Comparison of ENCODE assay signal across 7 mouse cellular contexts in the genomic region with DNA sequence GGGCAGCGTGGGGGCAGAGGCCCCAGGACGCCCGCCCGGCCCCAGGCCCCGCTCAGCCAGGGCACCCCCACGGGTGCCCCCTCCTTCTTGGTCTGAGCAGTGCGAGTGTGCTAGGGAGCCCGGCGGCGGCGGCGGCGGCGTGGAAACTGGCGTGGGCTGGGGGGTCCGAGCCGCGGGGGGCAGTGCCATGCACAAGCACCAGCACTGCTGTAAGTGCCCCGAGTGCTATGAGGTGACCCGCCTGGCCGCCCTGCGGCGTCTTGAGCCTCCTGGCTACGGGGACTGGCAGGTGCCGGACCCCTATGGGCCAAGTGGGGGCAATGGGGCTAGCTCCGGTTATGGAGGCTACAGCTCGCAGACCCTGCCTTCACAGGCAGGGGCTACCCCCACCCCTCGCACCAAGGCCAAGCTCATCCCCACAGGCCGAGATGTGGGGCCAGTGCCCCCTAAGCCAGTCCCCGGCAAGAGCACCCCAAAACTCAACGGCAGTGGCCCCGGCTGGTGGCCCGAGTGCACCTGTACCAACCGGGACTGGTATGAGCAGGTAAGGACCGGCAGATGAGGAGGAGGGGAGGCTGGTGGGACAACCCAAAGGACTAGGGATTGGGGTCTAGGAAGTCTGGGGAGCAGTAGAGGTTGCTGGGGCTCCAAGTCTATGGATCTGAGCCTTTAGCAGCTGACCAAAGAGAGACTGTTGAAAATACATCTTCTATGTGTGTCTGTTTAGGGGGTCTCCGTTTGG. TPM values are rescaled to one million over a fixed set of nuclear protein-coding genes. Genes with fewer than 3 reads are reported as not detected.
DNase-seq lines count a peak whose midpoint lies in the region; ATAC-seq and TF ChIP-seq lines count a peak whose summit lies in the region.

No protein-coding gene starts in this region.

- no peak overlapping the region for H3K27ac ChIP-seq in lung, embryonic 16.5 days (ENCODE audit: low read length)
- H3K27ac ChIP-seq in embryonic facial prominence, embryonic 15.5 days (replicated peaks): no peak overlapping the region
- no peak overlapping the region for H3K27ac ChIP-seq in intestine, embryonic 15.5 days
- H3K27ac ChIP-seq in olfactory bulb, adult 2 months (ENCODE audit: insufficient read depth, low read depth, low read length): peak overlapping the region; percentile 35

- H3K36me3 ChIP-seq in lung, embryonic 16.5 days (ENCODE audit: control insufficient read depth, insufficient read depth, low read length): no peaks in the 10 kb centered on the region
- H3K36me3 ChIP-seq in embryonic facial prominence, embryonic 15.5 days: no peaks in the 10 kb centered on the region
- H3K36me3 ChIP-seq in intestine, embryonic 15.5 days: no peaks in the 10 kb centered on the region

- ATAC-seq in lung, embryonic 16.5 days (ENCODE audit: low read depth): no peak
- ATAC-seq in embryonic facial prominence, embryonic 15.5 days (ENCODE audit: insufficient number of reproducible peaks, low FRiP score, low TSS enrichment, low read depth): peak; percentile 11; the same call in 1 of the 2 replicates
- ATAC-seq in intestine, embryonic 15.5 days: peak; percentile 45; the same call in 1 of the 2 replicates

- peak overlapping the region; percentile 69 for H3K4me2 ChIP-seq in lung, embryonic 16.5 days (ENCODE audit: low read depth, low read length)
- peak overlapping the region; percentile 83 for H3K4me2 ChIP-seq in embryonic facial prominence, embryonic 15.5 days (replicated peaks)
- peak overlapping the region; percentile 77 for H3K4me2 ChIP-seq in intestine, embryonic 15.5 days (replicated peaks)

- TF ChIP-seq POLR2A in olfactory bulb, adult 2 months (IDR thresholded peaks at IDR 0.05; ENCODE audit: insufficient read depth, low read depth, low read length): no peak

- no peak for DNase-seq in lung, postnatal 4 days
- no peak for DNase-seq in spleen, postnatal 10 days (ENCODE audit: low spot score in 2 of 2)
- DNase-seq in layer of hippocampus, adult 9-11 months: no peak

- peaks cover 2% of the 10 kb centered on the region for H3K27me3 ChIP-seq in lung, embryonic 16.5 days (ENCODE audit: control insufficient read depth, insufficient read depth, low read depth, low read length)
- peaks cover 14% of the 10 kb centered on the region for H3K27me3 ChIP-seq in embryonic facial prominence, embryonic 15.5 days
- peaks cover 11% of the 10 kb centered on the region for H3K27me3 ChIP-seq in intestine, embryonic 15.5 days (replicated peaks)

- H3K9ac ChIP-seq in lung, embryonic 16.5 days (ENCODE audit: low read length): no peak overlapping the region
- H3K9ac ChIP-seq in embryonic facial prominence, embryonic 15.5 days: no peak overlapping the region
- H3K9ac ChIP-seq in intestine, embryonic 15.5 days: 0 out of 2 replicates have a peak overlapping the region, but pooled peaks have one; percentile 13

- H3K9me3 ChIP-seq in lung, embryonic 16.5 days (ENCODE audit: control insufficient read depth, low read length): no peaks in the 10 kb centered on the region
- no peaks in the 10 kb centered on the region for H3K9me3 ChIP-seq in embryonic facial prominence, embryonic 15.5 days (replicated peaks)
- H3K9me3 ChIP-seq in intestine, embryonic 15.5 days: no peaks in the 10 kb centered on the region

- no peaks in the 10 kb centered on the region; the same call in 1 of the 2 replicates for H3K4me1 ChIP-seq in lung, embryonic 16.5 days (replicated peaks; ENCODE audit: control insufficient read depth, insufficient read depth, low read length)
- 0 out of 2 replicates have a peak, but pooled peaks cover 7% of the 10 kb centered on the region for H3K4me1 ChIP-seq in embryonic facial prominence, embryonic 15.5 days
- H3K4me1 ChIP-seq in intestine, embryonic 15.5 days (replicated peaks): peaks cover 7% of the 10 kb centered on the region; the same call in 1 of the 2 replicates
- H3K4me1 ChIP-seq in olfactory bulb, adult 2 months (ENCODE audit: control insufficient read depth, insufficient read depth, low read length): peaks cover 10% of the 10 kb centered on the region; the same call in 1 of the 2 replicates

- no peak for TF ChIP-seq CTCF in olfactory bulb, adult 2 months (IDR thresholded peaks at IDR 0.05; ENCODE audit: insufficient read depth, low read depth, low read length)

- H3K4me3 ChIP-seq in lung, embryonic 16.5 days (ENCODE audit: low read length): peak overlapping the region; percentile 46
- H3K4me3 ChIP-seq in embryonic facial prominence, embryonic 15.5 days (replicated peaks): peak overlapping the region; percentile 44
- H3K4me3 ChIP-seq in intestine, embryonic 15.5 days (replicated peaks): peak overlapping the region; percentile 38
- H3K4me3 ChIP-seq in olfactory bulb, adult 2 months (ENCODE audit: insufficient read depth, low read depth, low read length): peak overlapping the region; percentile 88

- WGBS in lung, embryonic 16.5 days: 27% methylated on average over 22 of the region's 36 CpGs
- WGBS in embryonic facial prominence, embryonic 15.5 days: 31% methylated on average over 18 of the region's 36 CpGs
- 38% methylated on average over 36 of the region's 36 CpGs for WGBS in intestine, embryonic 15.5 days
- WGBS in olfactory bulb, adult 2 months: 30% methylated on average over 24 of the region's 36 CpGs

RNA-seq across cellular contexts. Expression of a gene that starts 0.5 kb away (rescaled TPM):
- polyA plus RNA-seq in lung, embryonic 16.5 days (2015; fragmentation: Nextera tagmentation; extraction: Ambion mirVana): 6.7 and 6.9 TPM in 2 replicates
- polyA plus RNA-seq in embryonic facial prominence, embryonic 15.5 days (2015; fragmentation: Nextera tagmentation; extraction: Ambion mirVana): 3.6 and 4.8 TPM in 2 replicates
- 2.5 and 3.0 TPM in 2 replicates for polyA plus RNA-seq in intestine, embryonic 15.5 days (2015; fragmentation: Nextera tagmentation; extraction: Ambion mirVana)
- polyA plus RNA-seq in olfactory bulb, adult 2 months (2012; ENCODE audit: insufficient read depth, insufficient read length, low replicate concordance, missing spikeins): 98.9 TPM in 1 of 2 replicates, not detected in the other

RNA-seq across cellular contexts. Expression of a gene that starts 38.4 kb away (rescaled TPM):
- polyA plus RNA-seq in lung, embryonic 16.5 days (2015; fragmentation: Nextera tagmentation; extraction: Ambion mirVana): 0.49 and 1.2 TPM in 2 replicates
- polyA plus RNA-seq in embryonic facial prominence, embryonic 15.5 days (2015; fragmentation: Nextera tagmentation; extraction: Ambion mirVana): 15.1 and 15.8 TPM in 2 replicates
- polyA plus RNA-seq in intestine, embryonic 15.5 days (2015; fragmentation: Nextera tagmentation; extraction: Ambion mirVana): 0.50 and 1.3 TPM in 2 replicates
- polyA plus RNA-seq in olfactory bulb, adult 2 months (2012; ENCODE audit: insufficient read depth, insufficient read length, low replicate concordance, missing spikeins): not detected in 2 replicates

Comparison
In these comparisons a context has a peak if more than half of its experiments do, and no peak if none do; other contexts are left out.
1. H3K4me3 ChIP-seq: peak in every context shown above with its lines; median percentile 88 in olfactory bulb, adult 2 months; 46 in lung, embryonic 16.5 days; 44 in embryonic facial prominence, embryonic 15.5 days; 38 in intestine, embryonic 15.5 days.
2. RNA of a gene that starts 0.5 kb away (polyA plus RNA-seq): 98.9 TPM in olfactory bulb, adult 2 months; 6.7 to 6.9 TPM in lung, embryonic 16.5 days, 3.6 to 4.8 TPM in embryonic facial prominence, embryonic 15.5 days and 2.5 to 3.0 TPM in intestine, embryonic 15.5 days; every median in the first group is over 10 times any median in the second.
3. Peak in every context shown above with its lines, with median percentiles within 50 percentile points of each other: H3K4me2 ChIP-seq.